Mouse (Mus musculus) spleen, postnatal 14 days (tissue): ENCODE measurements at regions not wholly inside any gene's neighbourhood (a gene's known extent, or its start where the extent isn't known, plus 50 kb on each side); places are given as distances from the start of the nearest gene placed in this dataset.

ENCODE experiments used
- DNase-seq, 2 experiments: peaks; one replicate each; pipeline ENCODE4 v3.0.0; 2021 to 2022; ENCODE audit warnings: low spot score in 2 of 2

DNA sequence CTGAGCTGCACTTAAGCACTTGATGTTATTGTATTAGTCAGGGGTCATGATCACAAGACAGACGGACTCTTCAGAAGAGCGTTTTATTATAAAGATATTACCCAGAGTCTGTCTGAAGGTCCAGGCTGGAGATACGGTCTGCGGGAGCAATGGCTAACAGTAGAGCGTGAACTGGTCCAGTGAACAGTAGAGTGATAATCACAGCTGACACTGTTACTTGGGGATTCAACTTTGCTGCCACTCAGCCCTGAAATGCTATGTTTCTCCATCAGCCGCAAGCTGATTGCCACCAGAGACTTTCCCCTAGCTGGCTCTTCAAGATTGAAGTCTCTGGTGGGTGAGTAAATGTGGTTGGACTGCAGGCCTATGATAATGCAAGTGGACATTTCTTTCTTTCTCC, 133.1 kb upstream of the Zc3h12c start:
- no peak for DNase-seq

DNA sequence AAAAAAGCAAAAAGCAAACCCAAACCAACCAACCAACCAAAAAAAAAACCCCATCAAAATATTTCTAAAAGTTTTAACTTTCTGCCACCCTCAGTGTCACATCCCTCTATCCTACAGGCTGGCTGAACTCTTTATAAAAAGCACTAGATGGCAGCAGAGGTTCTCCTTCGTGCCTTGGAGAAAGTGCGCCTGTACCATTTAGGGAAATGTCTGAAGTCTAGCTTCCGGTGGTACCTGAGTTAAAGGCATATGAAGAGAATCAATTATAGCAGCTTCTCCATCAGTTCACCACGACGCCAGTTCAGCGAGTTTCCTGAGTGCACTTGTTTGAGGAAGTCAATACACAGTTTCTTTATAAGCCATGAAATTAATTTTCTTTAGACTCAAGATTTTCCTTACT, 130.0 kb upstream of the Zc3h12c start:
- no peak for DNase-seq

DNA sequence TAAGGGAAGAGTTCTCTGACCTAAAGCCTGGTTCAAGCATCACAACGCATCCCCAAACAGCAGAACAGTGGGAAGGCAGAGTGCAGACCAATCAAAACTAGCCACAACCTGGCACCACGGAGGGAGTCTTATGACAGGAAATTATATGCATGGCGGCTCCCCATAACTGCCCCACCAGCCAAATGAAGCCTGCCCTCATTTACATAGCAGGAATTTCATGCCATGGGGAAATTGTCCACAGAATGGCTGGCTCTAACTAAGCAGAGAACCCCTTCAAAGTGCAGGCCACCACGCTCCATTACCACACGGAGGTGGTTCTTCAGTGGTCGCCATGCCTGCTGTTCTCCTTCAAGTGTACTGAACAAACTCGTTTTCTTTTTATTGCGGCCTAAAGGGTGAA, 126.3 kb upstream of the Zc3h12c start:
- no peak for DNase-seq

DNA sequence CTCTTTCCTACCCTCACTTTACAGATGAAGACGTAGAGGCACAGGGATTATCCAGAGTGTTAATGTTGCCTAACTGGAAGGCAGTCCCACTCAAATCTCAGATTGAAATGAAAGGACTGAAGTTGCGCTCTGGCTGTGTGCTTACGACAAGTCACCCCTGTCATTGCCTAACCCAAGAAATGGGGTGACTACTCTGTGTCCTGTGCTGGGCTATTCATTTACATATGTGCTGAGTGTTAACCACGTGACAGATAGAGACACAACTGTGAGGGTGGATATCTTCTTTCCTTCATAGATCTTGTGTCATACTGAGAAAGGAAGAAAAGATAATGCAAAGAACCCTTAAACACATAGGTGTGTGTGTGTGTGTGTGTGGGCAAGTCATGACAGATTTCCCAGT, 120.7 kb upstream of the Zc3h12c start:
- no peak for DNase-seq

DNA sequence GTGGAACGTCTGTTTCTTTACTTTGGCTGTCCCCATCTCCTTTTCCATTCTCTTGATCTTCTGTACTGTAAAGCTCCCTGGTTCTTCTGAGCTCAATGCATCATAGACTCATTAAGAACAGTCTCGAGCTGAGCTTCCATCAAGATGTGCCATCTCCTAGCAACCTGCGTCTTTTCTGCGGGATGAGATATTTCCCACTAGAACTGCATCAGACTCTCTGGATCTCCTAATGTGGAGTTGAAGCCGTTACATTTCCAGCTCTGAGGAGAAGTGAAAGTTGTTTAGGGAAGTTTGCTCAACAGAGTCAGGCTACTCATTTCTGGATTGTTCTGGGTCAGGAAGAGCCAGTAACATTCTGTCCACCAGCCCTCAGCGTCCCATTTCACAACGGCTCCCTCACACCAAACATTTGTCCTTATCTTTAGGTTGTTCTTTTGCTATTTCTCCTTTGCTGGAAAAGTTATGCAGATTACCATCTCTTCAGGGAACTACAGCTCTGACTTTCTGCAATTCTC, 119.4 kb upstream of the Zc3h12c start:
- DNase-seq = no peak

DNA sequence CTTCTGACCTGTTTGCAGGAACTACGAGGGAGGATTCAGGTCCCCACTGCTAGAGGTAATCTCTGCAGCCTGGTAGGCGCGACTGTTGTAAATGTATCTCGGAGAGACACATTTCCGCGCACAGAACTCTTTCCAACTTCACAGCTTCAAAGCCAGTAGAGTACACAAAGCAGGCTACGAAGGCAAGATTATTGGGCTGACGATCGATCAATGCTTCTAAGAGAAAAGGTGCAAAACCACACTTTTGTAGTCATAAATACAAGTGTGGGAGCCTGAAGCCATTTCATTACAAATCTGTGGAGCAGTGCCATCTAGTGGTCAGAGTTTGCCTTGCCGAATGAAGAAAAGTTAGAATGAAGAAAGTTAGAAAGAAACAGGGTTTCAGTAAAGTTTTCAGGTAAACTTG, 118.9 kb upstream of the Zc3h12c start:
- DNase-seq = peak in 1 of 2 experiments; percentile 55

DNA sequence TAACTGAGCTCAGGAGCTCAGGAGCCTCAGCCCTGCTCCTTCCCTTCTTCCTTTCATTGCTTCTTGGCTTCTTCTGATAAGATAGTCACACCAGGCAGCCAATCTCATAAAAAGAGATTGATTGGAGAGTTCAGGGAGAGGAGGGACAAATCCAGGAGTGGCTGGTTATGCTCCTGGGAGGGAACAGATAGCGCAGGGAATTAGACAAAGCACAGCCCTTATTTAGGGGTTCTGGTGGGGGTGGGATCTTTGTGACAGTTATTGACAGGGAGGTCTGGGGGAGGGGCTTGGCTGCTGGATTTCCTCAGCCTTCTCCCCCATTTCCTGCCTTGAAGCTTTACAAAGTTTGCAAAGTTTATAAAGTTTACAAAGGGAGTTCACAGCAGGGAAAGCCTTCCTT, 117.7 kb upstream of the Zc3h12c start:
- DNase-seq = no peak

DNA sequence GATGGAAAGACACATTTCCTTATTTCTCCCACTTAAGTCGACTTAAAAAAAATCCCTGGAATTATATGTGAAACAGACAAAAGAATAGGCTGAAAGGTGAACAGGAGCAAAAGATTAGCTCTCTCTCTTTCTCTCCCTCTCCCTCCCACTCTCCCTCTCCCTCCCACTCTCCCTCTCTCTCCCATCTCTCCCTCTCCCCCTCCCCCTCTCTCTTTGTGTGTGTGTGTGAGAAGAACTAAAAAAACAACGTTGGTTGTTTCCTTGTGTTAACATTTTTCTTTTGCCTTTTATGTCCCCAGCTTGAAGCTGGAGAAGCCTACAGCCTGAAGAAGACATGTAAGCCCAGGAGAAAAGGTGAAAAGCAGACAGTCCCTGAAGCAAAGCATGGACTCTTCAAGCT, 115.2 kb upstream of the Zc3h12c start:
- no peak for DNase-seq

DNA sequence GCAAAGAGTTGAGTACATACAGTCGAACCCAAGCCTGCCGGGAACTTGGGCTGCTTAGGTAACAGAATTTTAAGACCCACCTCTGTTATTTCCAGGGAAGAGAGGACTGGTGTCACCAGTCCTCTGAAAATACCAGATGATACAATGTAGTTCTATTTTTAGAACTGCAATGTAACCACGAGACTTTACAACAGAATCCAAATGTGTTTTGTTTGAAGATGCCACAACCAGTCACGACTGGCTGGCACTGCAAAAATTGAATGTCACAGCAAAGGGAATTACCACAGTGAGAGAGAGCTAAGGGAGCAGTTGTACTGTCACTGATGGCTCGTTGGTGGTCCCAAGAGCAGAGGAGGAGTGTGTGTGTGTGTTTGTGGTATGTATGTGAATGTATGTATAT, 112.6 kb upstream of the Zc3h12c start:
- no peak for DNase-seq

DNA sequence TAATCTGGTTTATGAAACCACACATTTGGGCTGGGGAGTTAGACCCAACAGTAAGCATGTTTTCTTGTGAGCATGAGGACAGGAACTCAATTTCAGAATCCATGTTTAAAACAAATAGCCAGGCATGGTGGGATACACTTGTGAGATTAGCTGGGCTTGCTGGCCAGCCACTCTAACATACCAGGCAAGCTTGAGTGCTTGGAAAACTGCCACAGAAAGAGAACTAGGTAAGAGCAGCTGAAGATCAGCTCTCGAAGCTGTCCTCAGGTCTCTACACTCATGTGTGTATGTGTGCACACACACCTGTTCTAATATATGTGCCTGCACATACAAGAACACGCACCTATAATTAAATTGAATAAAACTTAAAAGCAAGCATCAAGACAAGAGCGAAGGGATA, 112.2 kb upstream of the Zc3h12c start:
- no peak for DNase-seq

DNA sequence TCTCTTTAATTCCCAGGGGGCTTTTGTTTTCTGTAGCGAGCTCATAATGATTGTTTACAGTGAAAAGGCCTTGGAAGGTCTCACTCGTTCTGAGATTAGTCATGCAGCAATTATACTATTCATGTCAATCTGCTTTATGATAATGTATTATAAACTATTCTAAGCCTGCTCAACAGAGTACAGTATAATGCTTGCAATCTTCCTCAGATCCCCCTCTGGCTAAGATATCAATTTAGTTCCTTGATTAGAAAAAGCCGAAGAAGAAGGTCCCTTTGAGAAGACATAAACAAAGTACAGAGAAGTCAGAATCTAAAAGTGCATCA, 110.3 kb upstream of the Zc3h12c start:
- DNase-seq = no peak

DNA sequence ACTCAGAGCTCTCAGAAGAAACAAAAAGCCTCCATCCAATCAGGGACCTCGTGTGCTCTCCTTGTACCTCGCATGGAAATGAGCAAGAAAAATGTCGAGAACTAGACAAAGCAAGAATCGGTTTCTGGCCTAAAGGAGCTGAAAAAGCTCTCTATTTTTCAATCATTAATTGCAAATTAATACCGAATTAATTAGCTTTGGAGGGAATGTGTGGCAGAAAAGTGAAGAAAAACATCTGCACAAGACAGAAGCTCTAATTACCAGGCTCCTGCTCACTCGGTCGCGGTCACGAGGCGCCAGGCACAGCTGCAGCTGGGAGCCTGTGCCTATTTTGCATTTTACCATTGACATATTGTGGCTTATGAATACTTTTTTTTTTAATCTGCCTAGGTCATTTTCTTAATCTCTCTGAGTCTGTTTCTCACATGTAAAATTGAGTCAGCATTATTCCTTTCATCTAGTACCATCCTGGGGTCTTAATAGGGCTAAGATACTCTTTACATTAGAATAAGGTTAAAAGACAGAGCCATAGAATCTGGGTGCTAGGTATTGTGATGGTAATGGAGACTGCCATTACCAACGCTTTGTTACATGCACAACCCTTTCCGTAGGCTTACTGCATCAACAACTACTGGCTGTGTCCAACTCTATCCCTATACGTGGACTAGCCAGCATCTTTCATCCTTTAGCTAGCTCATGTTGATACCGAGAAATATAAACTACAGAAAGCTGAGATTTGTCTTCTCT, 109.8 kb upstream of the Zc3h12c start:
- DNase-seq = peak in 1 of 2 experiments; percentile 5

DNA sequence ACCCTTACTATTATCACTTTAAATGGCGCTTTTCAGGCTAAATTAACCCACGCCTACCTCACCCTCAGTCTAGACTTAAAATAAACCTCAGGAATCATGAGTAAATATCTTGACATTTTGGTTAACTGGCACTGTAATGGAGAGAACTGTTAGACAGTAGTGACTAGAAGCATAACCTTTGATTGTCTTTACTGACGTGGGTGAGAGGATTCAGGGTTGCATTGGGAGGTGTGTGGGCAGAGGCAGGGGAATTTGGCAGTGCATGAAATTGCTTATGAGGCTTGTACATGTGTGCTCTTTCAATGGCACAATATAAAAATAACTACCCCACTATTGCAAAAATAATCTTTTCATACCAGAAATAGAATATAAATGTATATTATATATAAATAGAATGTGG, 105.6 kb upstream of the Zc3h12c start:
- DNase-seq = no peak

DNA sequence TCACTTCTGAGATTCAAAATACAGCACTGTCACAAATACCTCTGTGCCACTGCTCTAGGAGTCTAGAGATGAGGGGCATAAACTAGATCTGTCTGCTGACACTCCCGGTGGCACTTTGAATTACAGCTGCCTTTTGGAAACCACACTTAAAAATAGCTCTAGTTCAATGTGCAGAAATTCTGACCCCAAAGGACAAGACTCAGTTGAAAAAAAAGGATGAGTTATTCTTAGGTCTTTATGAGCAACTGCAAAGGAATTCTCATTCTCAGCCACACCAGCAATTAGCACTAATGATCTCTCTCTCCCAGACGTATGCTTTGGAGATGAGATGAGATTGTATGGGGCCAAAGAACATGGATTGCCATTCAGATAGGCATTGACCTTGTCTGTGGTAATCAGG, 104.3 kb upstream of the Zc3h12c start:
- no peak for DNase-seq

DNA sequence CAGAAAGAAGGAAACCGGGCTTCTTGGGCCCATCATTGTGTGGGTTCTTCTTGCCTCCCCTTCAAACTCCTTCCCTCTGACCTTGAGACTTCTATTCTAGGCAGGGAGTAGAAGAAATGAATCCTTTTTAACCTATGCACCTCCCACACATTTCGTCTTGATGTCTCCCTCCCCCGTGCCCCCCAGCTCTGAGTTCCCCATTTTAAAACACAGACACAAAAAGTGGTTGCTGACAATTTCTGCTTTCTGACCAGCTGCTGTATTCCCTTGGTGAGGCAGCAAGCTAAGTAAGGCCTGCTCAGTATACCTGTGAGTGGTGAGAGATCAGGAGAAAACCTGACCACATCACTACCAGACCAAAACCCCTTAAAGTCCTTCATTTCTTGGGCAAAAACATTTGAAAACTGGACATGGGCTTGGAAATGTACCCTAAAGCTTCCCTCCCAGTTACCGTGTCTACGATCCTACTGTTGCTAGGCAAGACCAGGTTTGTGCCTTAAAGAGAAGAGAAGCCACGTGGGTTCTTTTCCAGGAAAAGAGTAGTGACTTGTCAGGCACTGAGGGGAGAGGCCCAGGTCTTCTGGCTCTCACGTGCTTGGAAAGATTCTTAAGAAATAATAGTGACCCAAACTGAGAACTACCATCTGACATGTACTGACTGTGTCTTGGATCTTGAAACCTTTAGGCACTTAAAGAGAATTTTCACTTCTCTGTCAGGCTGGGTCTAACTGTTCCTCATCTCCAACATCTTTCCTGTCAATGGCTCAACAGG, 103.2 kb upstream of the Zc3h12c start:
- DNase-seq = peak in 1 of 2 experiments; percentile 4

DNA sequence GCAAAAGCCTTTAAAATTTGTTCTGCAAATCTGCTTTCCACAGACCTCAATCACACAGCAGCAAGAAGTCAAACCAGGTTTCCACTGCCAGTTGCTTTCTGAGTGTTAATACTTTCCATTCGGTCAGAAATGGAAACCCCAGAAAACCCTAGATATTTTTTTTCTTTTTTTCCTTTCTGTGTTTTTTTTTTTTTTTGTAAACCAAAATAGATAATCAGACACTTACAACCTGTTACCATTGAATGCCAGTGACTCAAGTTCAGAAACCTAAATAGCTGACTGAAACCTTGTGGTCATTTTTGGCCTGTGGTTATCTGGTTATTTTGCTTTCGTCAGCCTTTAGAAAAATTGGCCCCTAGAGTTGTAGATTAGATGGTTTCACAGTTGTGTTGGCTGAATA, 93.2 kb upstream of the Zc3h12c start:
- no peak for DNase-seq

DNA sequence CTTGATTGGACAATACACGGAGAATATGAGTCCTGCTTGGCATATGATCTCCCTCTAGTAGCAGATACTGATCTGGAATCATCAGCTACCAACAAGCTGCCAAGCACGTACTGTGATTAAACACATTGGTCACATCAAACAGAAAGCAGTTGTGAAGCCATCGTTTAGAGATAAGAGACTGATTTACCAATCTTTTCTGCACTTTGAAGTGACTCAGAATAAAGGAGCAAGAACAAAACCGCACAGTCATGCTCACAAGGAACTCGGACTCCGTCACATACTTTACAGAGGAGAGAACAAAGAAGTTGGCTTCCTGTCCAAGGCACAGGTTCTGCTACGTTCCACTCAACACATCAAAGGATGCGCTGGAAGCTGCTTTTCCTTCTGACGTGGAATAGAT, 91.1 kb upstream of the Zc3h12c start:
- no peak for DNase-seq

DNA sequence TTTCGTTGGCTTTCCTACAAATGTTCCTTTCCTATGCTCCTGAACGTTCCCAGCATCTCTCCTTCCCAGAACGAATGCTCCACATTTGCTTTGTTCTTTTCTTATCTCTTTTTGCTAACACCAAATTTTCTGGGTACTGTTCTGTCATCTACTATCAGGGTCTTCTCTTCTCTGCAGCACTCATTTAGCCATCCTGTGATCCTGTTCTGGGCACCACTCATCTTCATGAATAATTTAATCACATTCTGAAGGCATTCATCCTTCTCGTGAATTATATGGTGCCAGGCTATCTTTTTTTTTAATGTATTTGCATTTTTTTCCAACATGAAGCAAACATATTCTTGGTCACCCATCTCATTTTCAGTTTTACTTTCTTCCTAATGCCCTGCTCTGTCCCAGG, 87.3 kb upstream of the Zc3h12c start:
- no peak for DNase-seq

DNA sequence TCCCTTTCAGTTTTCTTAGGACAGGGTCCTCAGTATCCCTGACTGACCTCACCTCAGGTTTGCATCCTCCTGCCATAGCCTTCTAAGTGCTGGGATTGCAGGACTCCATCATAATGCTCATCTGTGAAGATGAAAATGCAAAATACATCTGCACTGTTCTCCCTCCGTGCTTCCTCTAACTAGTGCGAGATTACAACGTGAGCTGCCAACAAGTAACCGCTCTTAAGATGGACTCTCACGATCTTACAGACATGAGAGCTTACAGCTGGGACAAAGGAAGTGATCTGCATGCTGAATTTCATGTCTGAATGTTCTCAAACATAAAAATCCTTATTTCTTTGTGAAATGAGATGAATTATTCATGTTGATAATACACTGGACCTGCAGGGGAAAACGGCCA, 86.1 kb upstream of the Zc3h12c start:
- no peak for DNase-seq

DNA sequence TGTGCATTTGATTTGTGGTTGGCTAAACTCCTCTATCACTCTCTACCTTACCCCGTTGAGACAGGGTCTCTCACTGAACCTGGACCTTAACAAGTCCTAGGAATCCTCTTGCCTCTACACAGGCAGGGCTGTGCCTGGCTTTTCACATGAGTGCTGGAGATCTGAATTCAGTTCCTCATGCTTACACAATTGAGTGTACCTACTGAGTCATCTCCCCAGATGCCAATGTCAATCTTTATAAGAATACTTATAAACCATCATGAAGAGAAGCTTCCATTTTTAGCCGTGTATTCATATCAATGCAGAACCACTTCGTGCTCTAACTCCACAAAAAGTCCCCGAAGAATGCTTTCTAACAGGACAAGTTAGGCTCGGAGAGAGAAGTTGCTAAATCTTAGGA, 83.1 kb upstream of the Zc3h12c start:
- no peak for DNase-seq

DNA sequence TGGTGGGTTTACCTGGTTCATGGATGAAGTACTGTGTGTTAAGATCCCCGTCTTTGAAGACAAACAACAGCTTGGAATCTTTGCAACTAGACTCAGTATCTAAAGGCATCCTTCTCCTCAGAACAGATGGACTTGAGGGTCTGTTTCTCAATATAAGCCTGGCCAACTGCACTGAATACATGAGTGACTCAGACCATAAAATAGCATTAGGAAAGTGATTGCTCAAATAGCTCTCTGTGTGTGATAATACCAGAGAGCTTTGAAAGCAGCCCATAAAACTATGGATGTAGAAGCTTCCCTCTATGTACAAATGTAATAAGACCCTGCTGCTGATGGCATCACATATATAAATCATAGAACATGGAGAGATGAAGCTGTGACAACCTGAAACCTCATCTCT, 78.3 kb upstream of the Zc3h12c start:
- no peak for DNase-seq

DNA sequence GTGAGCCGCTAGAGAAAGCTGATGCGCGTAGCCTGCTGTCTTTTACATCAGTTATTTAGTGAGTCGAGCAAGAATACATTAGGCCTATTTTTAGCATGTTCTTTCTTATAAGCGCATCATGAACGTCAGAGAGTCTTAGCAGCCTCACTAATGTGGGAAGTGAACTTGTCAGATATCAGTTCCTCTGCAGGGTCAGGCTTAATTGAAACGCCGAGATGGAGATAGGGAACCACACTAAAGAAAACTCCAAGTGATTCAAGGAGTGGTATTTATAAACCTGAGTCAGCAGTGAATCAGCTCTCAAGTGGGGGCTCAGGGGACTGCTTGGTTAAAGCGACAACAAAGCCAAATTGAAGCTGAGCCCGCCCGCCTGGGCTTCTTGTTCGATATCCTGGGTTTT, 75.7 kb upstream of the Zc3h12c start:
- DNase-seq = no peak

DNA sequence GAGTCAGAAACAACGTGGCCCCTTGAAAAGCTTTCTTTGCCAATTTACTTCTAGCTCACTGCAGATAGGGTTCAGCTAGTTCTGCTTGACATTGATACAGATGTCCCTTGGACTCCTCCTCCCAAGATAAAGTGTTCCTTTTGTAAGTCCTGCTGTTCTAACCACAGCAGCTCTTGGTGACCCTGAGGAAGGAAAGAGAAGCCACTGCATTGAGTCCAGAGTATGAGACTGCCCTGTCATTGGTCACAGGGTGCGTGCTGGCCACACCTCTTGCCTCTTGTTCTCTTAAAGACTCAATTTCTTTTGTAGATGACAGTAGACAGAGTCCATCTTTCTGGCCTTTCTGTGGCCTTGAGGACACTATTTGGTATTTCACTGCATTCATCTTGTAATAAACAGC, 74.7 kb upstream of the Zc3h12c start:
- DNase-seq = no peak

DNA sequence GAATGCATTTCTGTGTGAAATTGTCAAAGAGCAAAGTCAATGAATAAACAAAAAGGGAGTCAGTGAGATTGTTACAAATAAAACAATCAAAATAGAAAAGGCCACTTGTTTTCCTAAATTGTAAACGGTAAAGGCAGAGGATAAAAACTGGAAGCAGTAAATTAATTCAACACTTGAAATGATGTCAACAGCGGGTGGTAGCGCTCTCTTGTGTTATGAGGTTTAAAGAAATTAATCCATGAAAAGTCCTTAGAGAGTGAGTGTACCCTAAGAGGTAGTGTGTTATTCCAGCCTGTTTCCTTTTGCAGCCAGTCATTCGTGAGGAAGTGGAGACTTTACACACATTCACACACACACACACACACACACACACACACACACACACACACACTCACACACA, 73.2 kb upstream of the Zc3h12c start:
- no peak for DNase-seq
